Mouse (Mus musculus) small intestine, adult 2 months (tissue): ENCODE results near the gene Mlycd. TPM values are rescaled to one million over a fixed set of nuclear protein-coding genes. Genes with fewer than 3 reads are reported as not detected.
A peak's percentile ranks its signal among the peaks of the same experiment; 100 is the strongest.
"Not testable (repeated sequence)": the region's sequence is repeated elsewhere in the genome, so short reads cannot be mapped to it uniquely, and the experiment has no call there.

Source experiments
- H3K27ac ChIP-seq: fragments of 200-500 bp; 2 replicates; pipeline ENCODE4 v1.5.1; 2012; ENCODE audit warnings: low read depth, low read length, control low read depth, inconsistent platforms; ENCODE audit not compliant: insufficient read depth
- H3K27me3 ChIP-seq: fragments of 200-500 bp; 2 replicates; pipeline ENCODE4 v1.6.1; 2012; ENCODE audit warnings: mild to moderate bottlenecking, moderate library complexity, low read length, inconsistent platforms; ENCODE audit not compliant: control insufficient read depth, insufficient read depth
- H3K36me3 ChIP-seq: fragments of 200-500 bp; 2 replicates; pipeline ENCODE4 v1.6.1; 2012; ENCODE audit warnings: mild to moderate bottlenecking, low read length, control low read depth, inconsistent platforms; ENCODE audit not compliant: control insufficient read depth, insufficient read depth
- H3K4me1 ChIP-seq: fragments of 200-500 bp; 2 replicates; pipeline ENCODE4 v1.6.1; 2012; ENCODE audit warnings: low read length, inconsistent platforms, mixed read lengths; ENCODE audit not compliant: control insufficient read depth, insufficient read depth, insufficient read length
- H3K4me3 ChIP-seq: fragments of 200-500 bp; 2 replicates; pipeline ENCODE4 v1.5.1; 2012; ENCODE audit warnings: low read depth, mild to moderate bottlenecking, control low read depth, inconsistent platforms, low read length, moderate library complexity
- CTCF ChIP-seq: fragments of 200-500 bp; IDR thresholded peaks from 2 replicates; pipeline ENCODE4 v1.5.1; 2012; ENCODE audit warnings: low read depth, mild to moderate bottlenecking, control low read depth, inconsistent platforms, low read length, moderate library complexity, mixed read lengths; ENCODE audit not compliant: insufficient replicate concordance, insufficient read length; ENCODE audit errors: extremely low read depth
- POLR2A ChIP-seq: fragments of 200-500 bp; IDR thresholded peaks from 2 replicates; pipeline ENCODE4 v1.6.1; 2012; ENCODE audit warnings: low read depth, mild to moderate bottlenecking, control low read depth, inconsistent platforms, low read length, moderate library complexity
- WGBS: fragments of 180-500 bp; shearing (Covaris S2); methylation state at CpG from one replicate; pipeline ENCODE4 v1.1.7; 2018; 5-methylcytosine and 5-hydroxymethylcytosine counted together
- polyA plus RNA-seq: library from polyadenylated mRNA; depleted of rRNA; stranded (reverse); fragments of >200 nt; gene quantifications from 2 replicates; pipeline ENCODE4 v1.2.3, GENCODE M21; 2012

The Mlycd gene
- polyA plus RNA-seq, 1 experiment: 49.6 TPM

DNA sequence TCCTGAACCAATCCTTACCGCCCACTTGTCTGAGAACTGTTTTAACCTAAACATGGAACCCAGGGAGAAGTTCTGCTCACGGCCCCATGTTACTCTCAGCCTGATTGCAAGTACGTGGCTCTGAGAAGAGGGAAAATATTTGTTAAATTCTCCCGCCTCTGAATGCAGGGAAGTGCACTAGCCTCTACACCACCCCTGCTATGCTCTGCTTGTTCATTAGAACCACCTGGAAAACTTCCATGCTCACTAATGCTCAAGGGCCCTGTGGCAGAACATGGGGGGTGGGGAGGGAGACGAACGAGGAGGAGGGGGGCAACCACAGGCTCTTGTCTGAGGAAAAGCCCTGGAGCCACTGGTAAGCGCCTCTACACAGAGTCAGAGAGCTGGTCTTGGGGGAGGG is 36.5 kb upstream of the Mlycd start:
- no peaks in the 10 kb centered on the region for H3K36me3 ChIP-seq
- WGBS: 76% methylated on average over 7 of the region's 7 CpGs
- H3K4me1 ChIP-seq: no peaks in the 10 kb centered on the region
- H3K27me3 ChIP-seq: no peaks in the 10 kb centered on the region
- H3K27ac ChIP-seq: no peak overlapping the region
- TF ChIP-seq CTCF: no peak
- TF ChIP-seq POLR2A: no peak
- no peak overlapping the region for H3K4me3 ChIP-seq

DNA sequence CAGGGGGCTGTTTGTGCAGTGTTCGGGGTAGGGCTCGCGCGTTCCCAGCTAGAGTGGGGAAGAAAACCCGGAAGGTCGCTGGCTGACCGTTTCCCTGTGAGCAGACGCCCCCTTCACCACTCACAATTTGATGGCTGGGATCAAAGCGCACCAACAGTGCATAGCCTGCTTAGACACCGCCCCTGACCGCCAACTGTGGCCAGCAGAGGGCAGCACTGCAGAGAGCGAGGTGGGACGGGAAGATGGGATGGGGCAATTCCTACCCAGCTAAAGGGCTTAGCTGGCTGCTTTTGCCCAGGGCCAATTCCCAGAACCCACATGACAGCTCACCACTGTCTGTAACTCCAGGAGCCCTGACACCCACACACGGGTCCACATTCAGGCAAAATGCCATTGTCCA is 35.8 kb upstream of the Mlycd start:
- TF ChIP-seq POLR2A: no peak
- peak; percentile 73; the same call in 1 of the 2 replicates for TF ChIP-seq CTCF
- H3K4me1 ChIP-seq: no peaks in the 10 kb centered on the region
- no peaks in the 10 kb centered on the region for H3K27me3 ChIP-seq
- no peaks in the 10 kb centered on the region for H3K36me3 ChIP-seq
- H3K4me3 ChIP-seq: no peak overlapping the region
- no peak overlapping the region for H3K27ac ChIP-seq
- 36% methylated on average over 14 of the region's 14 CpGs for WGBS

DNA sequence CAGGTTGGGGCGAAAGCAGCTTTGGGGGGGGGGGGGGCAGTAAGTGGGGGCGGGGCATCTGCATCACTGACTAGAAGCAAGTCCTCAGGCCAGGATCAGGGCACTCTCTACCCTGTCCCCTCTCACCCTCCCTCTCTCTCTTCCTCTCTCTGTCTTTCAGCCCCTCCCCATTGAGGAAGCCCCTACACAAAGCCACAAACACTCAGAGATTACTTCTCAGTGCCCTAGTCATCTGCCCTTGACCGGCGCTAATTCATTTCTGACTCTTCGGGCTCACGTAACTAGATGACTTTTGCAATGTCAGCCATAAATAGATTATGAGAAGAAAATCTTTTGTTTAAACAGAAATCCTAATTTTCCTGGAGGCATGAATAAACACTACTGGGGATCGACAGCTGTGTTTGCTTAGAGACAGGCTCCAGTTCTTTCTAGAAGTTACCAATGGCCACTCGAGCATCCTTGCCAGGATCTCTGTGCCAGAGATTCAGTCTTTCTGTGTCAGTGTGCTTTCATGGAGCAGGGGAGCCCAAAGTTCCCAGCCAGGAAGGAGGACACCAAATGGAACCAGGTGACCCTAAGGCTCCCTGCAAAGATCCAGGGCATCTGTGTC is 33.9 kb upstream of the Mlycd start:
- Histone ChIP-seq H3K27ac (no peak overlapping the region), H3K36me3 (no peaks in the 10 kb centered on the region), H3K4me3 (no peak overlapping the region), H3K27me3 (no peaks in the 10 kb centered on the region), H3K4me1 (no peaks in the 10 kb centered on the region)
- 34% methylated on average over 8 of the region's 8 CpGs for WGBS
- TF ChIP-seq POLR2A (no peak), CTCF (no peak)

DNA sequence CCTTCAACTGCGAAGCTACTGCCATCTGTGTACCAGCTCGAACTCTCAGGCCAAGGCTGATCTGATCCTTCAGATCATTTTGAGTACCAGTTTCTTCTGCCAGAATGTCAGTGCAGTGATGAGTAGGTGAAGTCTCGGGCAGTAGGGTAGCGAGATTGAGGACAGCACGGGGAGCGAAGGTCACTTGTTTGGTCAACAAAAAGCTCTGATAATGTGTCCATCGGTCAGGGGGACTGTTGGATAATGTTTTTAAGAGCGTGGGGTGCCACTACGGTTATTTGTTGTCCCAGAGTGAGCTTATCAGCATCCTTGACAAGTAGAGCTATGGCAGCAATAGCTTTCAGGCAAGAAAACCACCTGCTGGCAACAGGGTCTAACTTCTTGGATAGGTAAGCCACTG is 20.0 kb upstream of the Mlycd start:
- H3K36me3 ChIP-seq, H3K27ac ChIP-seq, H3K4me1 ChIP-seq, H3K27me3 ChIP-seq, H3K4me3 ChIP-seq: not testable (repeated sequence)
- WGBS: 66% methylated on average over 9 of the region's 9 CpGs

DNA sequence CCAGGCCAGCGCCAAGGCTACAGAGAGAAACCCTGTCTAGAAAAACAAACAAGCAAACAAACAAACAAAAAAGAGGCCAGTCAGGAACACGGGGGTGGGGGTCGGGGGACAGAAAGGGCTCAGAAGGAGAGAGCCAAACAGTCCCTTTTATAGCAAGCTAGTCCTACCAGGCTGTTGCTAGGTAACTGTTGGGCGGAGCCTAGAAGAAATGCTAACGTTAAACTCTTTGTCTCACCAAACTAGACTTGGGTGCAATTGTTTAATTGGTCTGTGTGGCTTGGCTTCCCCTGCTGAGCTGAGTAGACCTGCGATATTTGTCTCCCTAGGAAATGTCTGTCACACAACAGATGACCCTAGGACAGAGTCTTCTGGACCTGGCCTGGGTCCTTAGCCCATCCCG is 16.2 kb upstream of the Mlycd start:
- no peaks in the 10 kb centered on the region for H3K36me3 ChIP-seq
- H3K4me3 ChIP-seq: no peak overlapping the region
- 65% methylated on average over 7 of the region's 7 CpGs for WGBS
- TF ChIP-seq CTCF (no peak), POLR2A (no peak)
- no peaks in the 10 kb centered on the region for H3K27me3 ChIP-seq
- peaks cover 4% of the 10 kb centered on the region; the same call in 1 of the 2 replicates for H3K4me1 ChIP-seq
- no peak overlapping the region for H3K27ac ChIP-seq

DNA sequence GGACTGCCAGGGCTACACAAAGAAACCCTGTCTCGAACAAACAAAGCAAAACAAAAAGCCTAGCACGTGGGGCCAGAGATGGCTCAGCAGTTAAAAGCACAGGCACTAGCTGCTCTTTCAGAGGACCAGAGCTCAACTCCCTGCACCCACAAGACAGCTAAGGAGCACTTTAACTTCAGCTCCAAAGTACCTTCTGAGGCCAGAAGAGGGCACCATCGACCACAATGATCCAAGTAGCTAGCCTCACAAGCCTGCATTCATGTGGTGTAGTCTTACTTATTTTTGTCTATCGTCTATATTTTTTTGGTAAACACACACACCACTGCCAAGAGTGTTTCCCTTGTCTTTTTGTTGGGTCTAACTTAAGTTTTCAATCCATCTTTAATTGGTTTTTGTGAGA is 14.1 kb upstream of the Mlycd start:
- Histone ChIP-seq H3K4me3 (no peak overlapping the region), H3K27me3 (no peaks in the 10 kb centered on the region), H3K27ac (no peak overlapping the region), H3K4me1 (peaks cover 4% of the 10 kb centered on the region; the same call in 1 of the 2 replicates), H3K36me3 (no peaks in the 10 kb centered on the region)
- 21% methylated on average over 4 of the region's 4 CpGs for WGBS
- TF ChIP-seq POLR2A (no peak), CTCF (peak; percentile 39; the same call in 1 of the 2 replicates)

DNA sequence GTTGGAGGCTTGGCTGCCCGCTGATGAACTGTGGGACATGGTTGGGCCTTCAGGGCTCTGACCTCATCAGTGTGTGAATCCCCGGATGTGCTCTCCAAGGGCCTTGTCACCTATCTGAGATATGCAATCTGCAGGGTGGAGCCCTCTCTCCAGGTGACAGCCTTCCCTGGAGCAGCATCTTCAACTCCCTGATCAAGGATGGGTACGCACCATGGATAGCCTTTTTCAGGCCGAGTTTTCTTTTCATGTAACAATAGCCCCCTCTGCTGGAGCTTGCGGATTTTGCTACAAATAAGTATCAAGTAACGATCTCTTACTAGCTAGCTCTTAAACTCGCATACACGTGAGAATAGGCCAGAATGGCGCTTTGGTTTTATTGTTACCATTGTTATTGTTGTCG is 10.2 kb upstream of the Mlycd start:
- 19% methylated on average over 10 of the region's 10 CpGs for WGBS
- TF ChIP-seq POLR2A: no peak
- TF ChIP-seq CTCF: peak; percentile 50; the same call in 1 of the 2 replicates
- no peaks in the 10 kb centered on the region for H3K36me3 ChIP-seq
- H3K27ac ChIP-seq: no peak overlapping the region
- no peak overlapping the region for H3K4me3 ChIP-seq
- no peaks in the 10 kb centered on the region for H3K4me1 ChIP-seq
- H3K27me3 ChIP-seq: no peaks in the 10 kb centered on the region

DNA sequence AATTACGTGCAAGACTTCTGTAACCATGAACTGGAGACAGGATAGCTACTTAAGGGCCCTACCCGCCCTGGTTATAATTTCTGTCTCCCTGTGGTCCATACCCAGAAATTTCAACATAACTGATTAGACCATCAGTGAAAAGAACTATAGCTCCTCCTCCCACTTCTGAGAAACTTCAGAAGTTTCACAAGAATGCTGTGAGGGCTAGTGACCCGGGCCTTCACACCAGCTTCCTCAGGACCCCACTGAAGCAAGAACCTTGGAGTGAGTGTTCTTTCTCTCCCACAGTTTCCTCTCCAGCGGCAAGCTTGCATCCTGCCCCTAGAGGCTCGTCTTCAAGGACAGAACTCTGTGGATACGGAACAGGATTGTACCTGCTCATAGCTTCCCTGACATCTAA is 8.8 kb upstream of the Mlycd start:
- Histone ChIP-seq H3K27me3 (no peaks in the 10 kb centered on the region), H3K36me3 (no peaks in the 10 kb centered on the region), H3K4me3 (no peak overlapping the region), H3K4me1 (peaks cover 3% of the 10 kb centered on the region; the same call in 1 of the 2 replicates), H3K27ac (no peak overlapping the region)
- TF ChIP-seq CTCF: no peak
- WGBS: 74% methylated on average over 6 of the region's 6 CpGs
